Mouse (Mus musculus): ENCODE results near the gene Vnn3. TPM values are rescaled to one million over a fixed set of nuclear protein-coding genes. Genes with fewer than 3 reads are reported as not detected.

The Vnn3 gene
- total and polyA plus RNA-seq, 3 experiments = not detected

- H3K4me1 ChIP-seq (ENCODE audit: control insufficient read depth in 1 of 2, insufficient read depth in 2 of 2, low read length in 2 of 2) = no peaks in the 10 kb centered on the region
- H3K4me3 ChIP-seq (ENCODE audit: control insufficient read depth in 1 of 2, insufficient read depth in 1 of 2, low read depth in 2 of 2, low read length in 2 of 2) = no peak overlapping the region
- H3K9ac ChIP-seq (ENCODE audit: control insufficient read depth, low read depth, low read length, poor library complexity, severe bottlenecking) = no peak overlapping the region
- no peaks in the 10 kb centered on the region for H3K9me3 ChIP-seq (replicated peaks; ENCODE audit: insufficient read depth, low read length)
- no peaks in the 10 kb centered on the region for H3K27me3 ChIP-seq (ENCODE audit: control insufficient read depth in 1 of 2, insufficient read depth in 2 of 2, low read length in 2 of 2)
- no peak overlapping the region for H3K27ac ChIP-seq (ENCODE audit: control insufficient read depth, low read depth, low read length)
- TF ChIP-seq UBTF (IDR thresholded peaks at IDR 0.05; ENCODE audit: borderline replicate concordance, insufficient read depth, low read depth, low read length) = no peak
- TF ChIP-seq JUND (IDR thresholded peaks at IDR 0.05; ENCODE audit: low read depth, low read length) = no peak
- no peak for TF ChIP-seq E2F4 (IDR thresholded peaks at IDR 0.05; ENCODE audit: borderline replicate concordance, low read depth, low read length)
- H3K36me3 ChIP-seq (ENCODE audit: control insufficient read depth in 1 of 2, insufficient read depth in 2 of 2, low read length in 2 of 2) = no peaks in the 10 kb centered on the region
- DNase-seq (ENCODE audit: low read depth, low spot score) = no peak
- H3K79me2 ChIP-seq (ENCODE audit: control insufficient read depth, insufficient read depth, low read length, poor library complexity) = no peaks in the 10 kb centered on the region
Observed at GRCm38 (mm10) chr10:23901119-23901518, 49.9 kb downstream of the Vnn3 start.

GRCm38 (mm10) chr10:23905661-23906060 is 54.4 kb downstream of the Vnn3 start:
- H3K27ac ChIP-seq (ENCODE audit: control insufficient read depth, low read depth, low read length) = no peak overlapping the region
- H3K27me3 ChIP-seq (ENCODE audit: control insufficient read depth in 1 of 2, insufficient read depth in 2 of 2, low read length in 2 of 2) = no peaks in the 10 kb centered on the region
- no peaks in the 10 kb centered on the region for H3K9me3 ChIP-seq (replicated peaks; ENCODE audit: insufficient read depth, low read length)
- DNase-seq (ENCODE audit: low read depth, low spot score) = no peak
- H3K9ac ChIP-seq (ENCODE audit: control insufficient read depth, low read depth, low read length, poor library complexity, severe bottlenecking) = no peak overlapping the region
- no peak overlapping the region for H3K4me3 ChIP-seq (ENCODE audit: control insufficient read depth in 1 of 2, insufficient read depth in 1 of 2, low read depth in 2 of 2, low read length in 2 of 2)
- no peaks in the 10 kb centered on the region for H3K79me2 ChIP-seq (ENCODE audit: control insufficient read depth, insufficient read depth, low read length, poor library complexity)
- H3K36me3 ChIP-seq (ENCODE audit: control insufficient read depth in 1 of 2, insufficient read depth in 2 of 2, low read length in 2 of 2) = no peaks in the 10 kb centered on the region
- TF ChIP-seq CHD1 (IDR thresholded peaks at IDR 0.05; ENCODE audit: low read depth, low read length) = no peak
- TF ChIP-seq USF1 (IDR thresholded peaks at IDR 0.05; ENCODE audit: low read depth, low read length) = peak; percentile 25; the same call in 1 of the 2 replicates
- TF ChIP-seq SIN3A (IDR thresholded peaks at IDR 0.05; ENCODE audit: low read length) = no peak
- TF ChIP-seq MXI1 (IDR thresholded peaks at IDR 0.05; ENCODE audit: low read depth, low read length) = no peak
- TF ChIP-seq ZC3H11A (IDR thresholded peaks at IDR 0.05; ENCODE audit: low read depth, low read length) = no peak
- no peak for TF ChIP-seq MYB (IDR thresholded peaks at IDR 0.05; ENCODE audit: low read depth, low read length)
- H3K4me1 ChIP-seq (ENCODE audit: control insufficient read depth in 1 of 2, insufficient read depth in 2 of 2, low read length in 2 of 2) = no peaks in the 10 kb centered on the region

Other genes starting within 250 kb of the Vnn3 start
- gene Rps12, start 64.2 kb upstream of the Vnn3 start, total RNA-seq (2012; rRNA removed) = 5,370 and 5,608 TPM in 2 replicates
- 1,000 to 10,000 TPM in 1 of 2 experiments, 100 to 1,000 TPM in 1; 135 to 1,493 TPM for gene Rps12, start 64.2 kb upstream of the Vnn3 start, polyA plus RNA-seq (2012; ENCODE audit: insufficient read depth in 1 of 2, insufficient read length in 2 of 2, low read depth in 1 of 2, low replicate concordance in 2 of 2, missing spikeins in 1 of 2)
- not detected in 2 replicates for gene Slc18b1, start 54.5 kb upstream of the Vnn3 start, total RNA-seq (2012; rRNA removed)
- gene Slc18b1, start 54.5 kb upstream of the Vnn3 start, polyA plus RNA-seq (2012; ENCODE audit: insufficient read depth in 1 of 2, insufficient read length in 2 of 2, low read depth in 1 of 2, low replicate concordance in 2 of 2, missing spikeins in 1 of 2) = not detected
- gene Vnn1, start 43.2 kb downstream of the Vnn3 start, total RNA-seq (2012; rRNA removed) = not detected in 2 replicates
- not detected for gene Vnn1, start 43.2 kb downstream of the Vnn3 start, polyA plus RNA-seq (2012; ENCODE audit: insufficient read depth in 1 of 2, insufficient read length in 2 of 2, low read depth in 1 of 2, low replicate concordance in 2 of 2, missing spikeins in 1 of 2)
- not detected in 2 replicates for gene Taar1, start 68.9 kb downstream of the Vnn3 start, total RNA-seq (2012; rRNA removed)
- gene Taar1, start 68.9 kb downstream of the Vnn3 start, polyA plus RNA-seq (2012; ENCODE audit: insufficient read depth in 1 of 2, insufficient read length in 2 of 2, low read depth in 1 of 2, low replicate concordance in 2 of 2, missing spikeins in 1 of 2) = not detected
- gene Taar2, start 87.1 kb downstream of the Vnn3 start, total RNA-seq (2012; rRNA removed) = not detected in 2 replicates
- not detected for gene Taar2, start 87.1 kb downstream of the Vnn3 start, polyA plus RNA-seq (2012; ENCODE audit: insufficient read depth in 1 of 2, insufficient read length in 2 of 2, low read depth in 1 of 2, low replicate concordance in 2 of 2, missing spikeins in 1 of 2)
- gene Taar3, start 98.1 kb downstream of the Vnn3 start, total RNA-seq (2012; rRNA removed) = not detected in 2 replicates
- not detected for gene Taar3, start 98.1 kb downstream of the Vnn3 start, polyA plus RNA-seq (2012; ENCODE audit: insufficient read depth in 1 of 2, insufficient read length in 2 of 2, low read depth in 1 of 2, low replicate concordance in 2 of 2, missing spikeins in 1 of 2)
- not detected in 2 replicates for gene Taar4, start 109.0 kb downstream of the Vnn3 start, total RNA-seq (2012; rRNA removed)
- gene Taar4, start 109.0 kb downstream of the Vnn3 start, polyA plus RNA-seq (2012; ENCODE audit: insufficient read depth in 1 of 2, insufficient read length in 2 of 2, low read depth in 1 of 2, low replicate concordance in 2 of 2, missing spikeins in 1 of 2) = not detected
- gene Taar5, start 119.2 kb downstream of the Vnn3 start, total RNA-seq (2012; rRNA removed) = not detected in 2 replicates
- not detected for gene Taar5, start 119.2 kb downstream of the Vnn3 start, polyA plus RNA-seq (2012; ENCODE audit: insufficient read depth in 1 of 2, insufficient read length in 2 of 2, low read depth in 1 of 2, low replicate concordance in 2 of 2, missing spikeins in 1 of 2)
- not detected in 2 replicates for gene Taar6, start 134.2 kb downstream of the Vnn3 start, total RNA-seq (2012; rRNA removed)
- gene Taar6, start 134.2 kb downstream of the Vnn3 start, polyA plus RNA-seq (2012; ENCODE audit: insufficient read depth in 1 of 2, insufficient read length in 2 of 2, low read depth in 1 of 2, low replicate concordance in 2 of 2, missing spikeins in 1 of 2) = not detected
- not detected in 2 replicates for gene Taar7a, start 142.0 kb downstream of the Vnn3 start, total RNA-seq (2012; rRNA removed)
- gene Taar7a, start 142.0 kb downstream of the Vnn3 start, polyA plus RNA-seq (2012; ENCODE audit: insufficient read depth in 1 of 2, insufficient read length in 2 of 2, low read depth in 1 of 2, low replicate concordance in 2 of 2, missing spikeins in 1 of 2) = not detected
- gene Taar7b, start 148.5 kb downstream of the Vnn3 start, total RNA-seq (2012; rRNA removed) = not detected in 2 replicates
- gene Taar7b, start 148.5 kb downstream of the Vnn3 start, polyA plus RNA-seq (2012; ENCODE audit: insufficient read depth in 1 of 2, insufficient read length in 2 of 2, low read depth in 1 of 2, low replicate concordance in 2 of 2, missing spikeins in 1 of 2) = not detected
- not detected in 2 replicates for gene Taar7d, start 175.8 kb downstream of the Vnn3 start, total RNA-seq (2012; rRNA removed)
- not detected for gene Taar7d, start 175.8 kb downstream of the Vnn3 start, polyA plus RNA-seq (2012; ENCODE audit: insufficient read depth in 1 of 2, insufficient read length in 2 of 2, low read depth in 1 of 2, low replicate concordance in 2 of 2, missing spikeins in 1 of 2)
- gene Taar7e, start 186.2 kb downstream of the Vnn3 start, total RNA-seq (2012; rRNA removed) = not detected in 2 replicates
- not detected for gene Taar7e, start 186.2 kb downstream of the Vnn3 start, polyA plus RNA-seq (2012; ENCODE audit: insufficient read depth in 1 of 2, insufficient read length in 2 of 2, low read depth in 1 of 2, low replicate concordance in 2 of 2, missing spikeins in 1 of 2)
- gene Taar7f, start 198.0 kb downstream of the Vnn3 start, total RNA-seq (2012; rRNA removed) = not detected in 2 replicates
- not detected for gene Taar7f, start 198.0 kb downstream of the Vnn3 start, polyA plus RNA-seq (2012; ENCODE audit: insufficient read depth in 1 of 2, insufficient read length in 2 of 2, low read depth in 1 of 2, low replicate concordance in 2 of 2, missing spikeins in 1 of 2)
- gene Taar8a, start 225.0 kb downstream of the Vnn3 start, total RNA-seq (2012; rRNA removed) = not detected in 2 replicates
- gene Taar8a, start 225.0 kb downstream of the Vnn3 start, polyA plus RNA-seq (2012; ENCODE audit: insufficient read depth in 1 of 2, insufficient read length in 2 of 2, low read depth in 1 of 2, low replicate concordance in 2 of 2, missing spikeins in 1 of 2) = not detected
- not detected in 2 replicates for gene Taar8b, start 240.8 kb downstream of the Vnn3 start, total RNA-seq (2012; rRNA removed)
- gene Taar8b, start 240.8 kb downstream of the Vnn3 start, polyA plus RNA-seq (2012; ENCODE audit: insufficient read depth in 1 of 2, insufficient read length in 2 of 2, low read depth in 1 of 2, low replicate concordance in 2 of 2, missing spikeins in 1 of 2) = not detected